Mouse (Mus musculus) cerebellum, adult (tissue): Measurements from ENCODE around the gene Vmn2r100.

Source experiments
- ATAC-seq: cut with Nextera tagmentation; 2 replicates; pipeline ENCODE4 v1.9.2; 2017; ENCODE audit warnings: mild to moderate bottlenecking, moderate library complexity, mixed read lengths; ENCODE audit not compliant: insufficient number of reproducible peaks, low FRiP score, low TSS enrichment

Gene Vmn2r100

DNA sequence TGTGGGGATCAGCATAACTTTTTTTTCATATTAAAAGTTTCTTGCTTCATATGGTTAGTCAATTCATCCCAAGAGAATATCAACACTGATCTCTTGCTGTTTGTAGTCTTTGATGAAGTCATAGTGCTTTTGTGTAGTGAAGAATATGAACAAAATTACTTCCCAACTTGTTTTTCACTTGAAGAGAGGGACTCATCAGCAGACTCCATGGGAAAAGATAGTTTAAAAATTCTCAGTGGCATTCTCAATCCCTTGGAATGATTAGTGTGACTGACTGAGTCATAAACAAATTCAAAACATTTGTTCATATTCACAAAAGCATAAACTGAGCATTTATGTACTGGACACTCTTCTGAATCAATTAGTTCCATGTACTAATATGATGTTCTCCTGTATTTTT lies at the start of gene Vmn2r100:
Vmn2r100 (plus strand) TSS at position 301 of the 400 bp plus-strand sequence.
- ATAC-seq, result no peak

DNA sequence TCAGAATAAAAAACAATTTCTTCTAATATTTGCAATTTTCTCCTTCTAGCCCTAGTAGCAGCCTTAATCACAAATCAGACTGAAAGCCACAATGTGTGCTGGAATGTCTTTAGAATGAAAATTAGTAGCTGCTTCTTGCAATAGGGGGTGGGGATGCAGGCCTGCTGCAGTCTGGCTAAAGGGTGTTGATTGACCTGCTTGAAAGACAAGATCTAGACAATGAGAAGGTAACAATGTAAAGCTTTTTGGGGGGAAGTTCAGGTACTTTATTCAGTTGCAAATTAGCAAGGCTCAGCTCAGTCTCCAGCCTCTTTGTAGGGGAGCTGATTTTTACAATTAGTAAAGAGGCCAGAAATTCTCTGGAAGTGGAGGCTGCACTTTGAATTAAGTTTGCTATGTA lies 21.7 kb upstream of the Vmn2r100 start:
- ATAC-seq, result no peak

DNA sequence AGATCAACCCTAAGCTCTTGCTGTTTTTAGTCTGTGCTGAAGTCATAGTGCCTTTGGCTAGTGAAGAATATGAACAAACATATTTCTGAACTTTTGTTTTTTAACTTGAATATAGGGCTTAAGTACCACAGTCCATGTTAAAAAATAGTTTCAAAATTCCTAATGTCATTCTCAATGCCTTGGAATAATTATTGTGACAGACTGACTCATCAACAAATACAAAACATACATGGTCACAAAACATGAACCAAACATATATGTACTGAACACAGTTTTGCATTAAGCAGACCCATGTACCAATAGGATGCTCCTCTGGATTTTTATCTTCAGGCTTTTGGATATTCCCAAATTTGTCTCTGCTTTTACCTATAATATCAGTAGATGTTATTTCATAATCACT lies 72.4 kb downstream of the Vmn2r100 start, which contains the start of gene Vmn2r101:
Vmn2r101 (plus strand) TSS at position 301 of the 400 bp plus-strand sequence.
- ATAC-seq, result no peak
